Mouse (Mus musculus): ENCODE results near the gene Mospd3. TPM values are rescaled to one million over a fixed set of nuclear protein-coding genes. Genes with fewer than 3 reads are reported as not detected.
A peak's percentile ranks its signal among the peaks of the same experiment; 100 is the strongest.

Mospd3 gene
- polyA plus RNA-seq (2012; rRNA removed) = 45.1 and 45.3 TPM in 2 replicates

DNA sequence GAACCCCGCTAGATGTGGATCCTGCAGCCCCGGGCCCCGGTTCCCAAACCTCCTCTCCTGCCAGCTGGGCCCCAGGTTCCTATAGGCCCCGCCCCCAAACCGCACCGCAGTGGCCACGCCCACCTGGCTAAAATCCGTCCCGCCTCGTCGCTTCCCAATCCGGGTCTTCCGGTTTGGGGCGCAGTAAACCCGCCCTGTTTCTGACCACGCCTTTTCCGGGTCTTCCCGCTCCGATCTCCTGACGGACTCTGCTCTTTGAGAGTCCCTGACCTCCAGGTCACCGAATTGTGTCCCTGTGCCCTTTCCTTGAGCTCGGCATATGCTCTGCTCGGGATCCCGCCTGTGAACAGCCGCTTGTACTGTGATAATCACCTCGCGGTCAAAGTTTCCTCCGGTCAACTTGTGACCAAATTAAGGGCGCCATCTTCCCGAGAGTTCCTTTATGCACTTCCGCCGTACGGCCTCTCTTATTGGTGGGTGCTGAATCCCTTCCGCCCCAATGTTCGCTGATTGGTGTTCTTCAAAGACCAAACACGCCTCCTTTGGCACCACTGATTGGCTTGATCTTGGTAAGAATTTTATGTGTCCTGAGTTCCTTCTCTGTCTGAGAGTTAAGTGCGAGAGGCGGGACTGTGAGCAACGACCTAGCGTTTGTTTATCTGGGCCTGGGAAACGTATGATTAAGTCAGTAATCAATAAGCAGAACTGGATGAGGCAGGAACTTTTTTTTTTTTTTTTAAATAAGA is at the start of gene Mospd3:
Gene Mospd3, minus strand, starts transcription at position 440 of the 746 bp plus-strand sequence.
- Histone ChIP-seq H3K27ac (ENCODE audit: insufficient read depth, low read length) (peak within 1 kb of the TSS; percentile 58), H3K4me3 (ENCODE audit: insufficient read depth, low read length) (peak within 1 kb of the TSS; percentile 71), H3K4me1 (ENCODE audit: control insufficient read depth, insufficient read depth, low read length) (peaks cover 4% of the 10 kb centered on the region)
- TF ChIP-seq CTCF (IDR thresholded peaks at IDR 0.05; ENCODE audit: extremely low read depth, insufficient read depth, low read length) (no peak), POLR2A (IDR thresholded peaks at IDR 0.05; ENCODE audit: extremely low read depth, insufficient read depth, low read length) (peak; percentile 52; the same call in 1 of the 2 replicates)

DNA sequence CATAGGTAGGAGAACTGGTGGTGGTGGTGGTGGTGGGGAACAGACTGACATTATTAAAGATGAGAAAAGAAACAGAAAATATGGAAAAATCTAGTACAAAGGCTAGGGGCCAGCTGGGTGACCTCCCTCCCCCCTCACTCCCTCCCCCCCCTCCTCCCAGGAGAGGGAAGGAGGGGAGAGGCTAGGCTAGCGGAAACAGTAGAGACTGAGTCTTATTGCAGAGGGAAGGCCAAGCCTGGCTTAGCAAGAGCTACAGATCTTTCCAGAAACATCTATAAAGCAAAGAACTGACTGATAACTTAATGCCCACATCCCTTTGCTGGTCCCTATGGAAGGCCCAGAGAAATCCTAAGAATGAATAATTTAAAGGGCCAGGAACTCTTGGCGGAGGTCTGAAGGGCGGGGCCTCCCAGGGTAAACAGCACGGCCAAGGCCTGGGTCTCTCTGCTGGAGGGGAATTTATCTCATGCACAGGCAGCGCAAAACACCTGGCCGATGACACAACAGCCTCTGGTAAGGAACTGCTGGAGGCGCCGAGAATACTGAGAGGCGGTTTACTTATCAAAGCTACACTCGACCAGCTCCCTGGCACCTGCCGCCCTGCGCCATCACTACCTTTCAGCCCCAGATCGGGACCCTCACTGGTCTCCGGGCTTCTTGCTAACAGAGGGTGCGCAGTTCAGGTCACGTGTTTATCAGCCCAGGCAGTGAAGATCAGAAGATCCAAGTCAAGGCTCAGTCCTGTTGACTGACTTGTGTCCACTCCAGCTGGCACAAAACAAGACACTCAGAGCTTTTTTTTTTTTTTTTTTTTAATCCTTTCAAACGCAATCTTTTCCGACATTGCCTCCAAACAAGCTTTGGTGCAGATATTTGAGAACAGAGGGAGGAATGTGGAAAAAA is 49.1 kb upstream of the Mospd3 start:
- peaks cover 3% of the 10 kb centered on the region; the same call in 1 of the 2 replicates for H3K4me1 ChIP-seq (ENCODE audit: control insufficient read depth, insufficient read depth, low read length)
- no peak overlapping the region for H3K27ac ChIP-seq (ENCODE audit: insufficient read depth, low read length)
- H3K4me3 ChIP-seq (ENCODE audit: insufficient read depth, low read length) = no peak overlapping the region
- TF ChIP-seq CTCF (IDR thresholded peaks at IDR 0.05; ENCODE audit: extremely low read depth, insufficient read depth, low read length) (no peak), POLR2A (IDR thresholded peaks at IDR 0.05; ENCODE audit: extremely low read depth, insufficient read depth, low read length) (no peak)

DNA sequence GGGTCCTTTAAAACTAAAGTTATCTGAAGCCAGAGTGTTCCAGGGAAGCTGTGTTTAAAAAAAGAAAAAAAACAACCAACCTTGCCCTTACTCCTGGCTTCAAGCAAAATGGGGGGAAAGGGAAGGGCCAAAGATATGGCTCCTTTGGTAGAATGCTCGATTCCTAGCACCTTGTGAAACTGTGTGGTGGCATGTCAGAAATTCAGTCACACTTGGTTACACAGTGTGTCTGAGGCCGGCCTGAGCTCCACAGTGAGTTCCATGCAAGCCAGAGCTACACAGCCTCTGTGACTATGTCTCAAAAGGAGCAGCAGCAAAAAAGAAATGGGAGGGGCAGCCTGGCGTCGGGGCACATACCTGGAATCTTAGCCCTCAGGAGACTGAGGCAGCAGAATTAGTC is 48.4 kb upstream of the Mospd3 start:
- peaks cover 3% of the 10 kb centered on the region; the same call in 1 of the 2 replicates for H3K4me1 ChIP-seq (ENCODE audit: control insufficient read depth, insufficient read depth, low read length)
- TF ChIP-seq POLR2A (IDR thresholded peaks at IDR 0.05; ENCODE audit: extremely low read depth, insufficient read depth, low read length) (no peak), CTCF (IDR thresholded peaks at IDR 0.05; ENCODE audit: extremely low read depth, insufficient read depth, low read length) (no peak)
- H3K4me3 ChIP-seq (ENCODE audit: insufficient read depth, low read length) = no peak overlapping the region
- H3K27ac ChIP-seq (ENCODE audit: insufficient read depth, low read length) = no peak overlapping the region

DNA sequence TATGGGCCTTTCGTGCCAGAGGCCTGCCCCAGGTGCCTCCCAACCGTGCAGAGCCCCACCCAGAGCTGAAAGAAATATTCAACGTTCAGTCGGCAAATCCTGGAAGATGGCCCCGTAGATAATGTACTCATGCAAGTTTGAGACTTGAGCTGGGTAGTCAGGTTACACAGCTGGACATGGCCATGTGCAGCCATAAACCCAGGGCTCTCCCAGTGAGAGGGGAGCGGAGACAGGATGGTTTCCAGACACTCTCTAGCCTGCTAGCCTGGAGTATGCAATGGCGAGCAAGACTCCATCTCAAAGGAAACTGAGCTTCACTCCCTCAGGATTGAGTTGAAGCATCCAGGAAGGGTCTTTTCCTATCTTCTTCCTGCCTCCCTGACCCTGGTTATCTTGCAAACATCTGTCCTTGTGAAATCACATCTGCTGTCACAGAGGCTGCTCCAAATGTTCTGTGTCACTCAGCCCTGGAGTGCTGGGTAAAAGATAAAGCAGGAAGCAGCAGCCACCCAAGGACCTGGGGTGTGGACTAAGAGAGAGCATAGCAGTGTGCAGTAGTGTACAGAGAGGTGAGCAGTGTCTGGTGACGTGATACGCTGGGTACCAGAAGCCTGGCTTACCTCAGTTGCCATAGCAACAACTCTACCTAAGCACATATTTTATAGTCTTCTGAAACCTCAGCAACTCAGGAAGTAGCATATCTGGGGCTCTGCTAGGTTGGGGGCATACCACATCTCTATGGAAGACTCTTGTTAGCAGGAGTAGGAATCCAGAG is 47.2 kb upstream of the Mospd3 start:
- Histone ChIP-seq H3K4me1 (ENCODE audit: control insufficient read depth, insufficient read depth, low read length) (peaks cover 3% of the 10 kb centered on the region; the same call in 1 of the 2 replicates), H3K27ac (ENCODE audit: insufficient read depth, low read length) (no peak overlapping the region), H3K4me3 (ENCODE audit: insufficient read depth, low read length) (no peak overlapping the region)
- TF ChIP-seq POLR2A (IDR thresholded peaks at IDR 0.05; ENCODE audit: extremely low read depth, insufficient read depth, low read length) (no peak), CTCF (IDR thresholded peaks at IDR 0.05; ENCODE audit: extremely low read depth, insufficient read depth, low read length) (no peak)

DNA sequence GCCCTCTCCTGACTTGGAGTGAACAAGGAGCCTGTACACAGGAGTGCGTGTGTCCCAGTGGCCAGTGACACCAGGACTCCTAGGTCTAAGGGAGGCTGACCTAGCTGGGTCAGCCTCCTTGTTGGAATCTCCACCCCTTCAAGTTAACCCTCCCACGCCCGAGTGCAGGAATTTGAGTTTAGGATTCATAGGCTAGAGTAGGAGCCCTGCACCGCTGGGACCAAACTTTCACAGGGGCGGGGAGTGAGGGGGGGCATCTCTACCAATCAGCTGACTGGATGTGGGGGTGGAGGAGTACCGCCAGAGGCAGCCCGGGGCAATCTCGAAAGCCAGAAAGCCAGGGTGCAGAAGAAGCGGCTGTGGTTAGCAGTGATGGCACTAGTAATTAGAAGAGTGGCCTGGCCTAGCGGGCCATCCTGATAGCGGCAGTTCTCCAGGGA is 44.8 kb upstream of the Mospd3 start, which contains the start of gene Irs3:
Gene Irs3, minus strand, starts transcription at position 63 of the 440 bp plus-strand sequence.
- H3K4me3 ChIP-seq (ENCODE audit: insufficient read depth, low read length) = peak within 1 kb of the TSS; percentile 12; the same call in 1 of the 2 replicates
- no peak within 1 kb of the TSS for H3K27ac ChIP-seq (ENCODE audit: insufficient read depth, low read length)
- peaks cover 3% of the 10 kb centered on the region; the same call in 1 of the 2 replicates for H3K4me1 ChIP-seq (ENCODE audit: control insufficient read depth, insufficient read depth, low read length)
- TF ChIP-seq POLR2A (IDR thresholded peaks at IDR 0.05; ENCODE audit: extremely low read depth, insufficient read depth, low read length) = no peak
- TF ChIP-seq CTCF (IDR thresholded peaks at IDR 0.05; ENCODE audit: extremely low read depth, insufficient read depth, low read length) = no peak

DNA sequence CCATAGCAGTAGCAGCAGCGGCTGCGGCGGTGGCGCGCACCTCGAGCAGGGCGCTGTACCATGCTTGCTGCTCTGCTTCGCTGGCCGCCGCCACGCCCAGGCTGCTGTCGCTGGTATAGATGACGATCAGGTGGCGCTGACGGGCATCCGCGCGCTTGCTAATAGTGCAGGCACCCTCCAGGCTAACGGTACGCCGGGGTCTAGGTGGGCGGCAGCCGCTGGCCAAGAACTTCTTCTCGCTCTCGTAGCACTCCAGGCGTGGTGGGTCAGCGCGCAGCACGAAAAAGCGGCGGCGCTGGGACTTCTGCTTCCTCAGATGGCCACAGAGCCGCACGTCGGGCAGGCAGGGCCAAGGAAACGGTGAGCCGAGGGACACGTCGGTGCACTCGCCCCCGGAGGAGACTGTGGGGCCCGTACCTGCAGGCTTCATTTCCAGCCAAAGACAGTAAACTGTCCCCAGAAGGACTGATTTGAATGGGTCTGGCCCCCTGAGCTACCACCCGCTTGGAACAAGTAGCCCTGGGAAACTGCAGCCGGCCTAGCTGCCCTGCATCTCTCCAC is 44.3 kb upstream of the Mospd3 start:
- no peak for TF ChIP-seq CTCF (IDR thresholded peaks at IDR 0.05; ENCODE audit: extremely low read depth, insufficient read depth, low read length)
- no peak for TF ChIP-seq POLR2A (IDR thresholded peaks at IDR 0.05; ENCODE audit: extremely low read depth, insufficient read depth, low read length)

DNA sequence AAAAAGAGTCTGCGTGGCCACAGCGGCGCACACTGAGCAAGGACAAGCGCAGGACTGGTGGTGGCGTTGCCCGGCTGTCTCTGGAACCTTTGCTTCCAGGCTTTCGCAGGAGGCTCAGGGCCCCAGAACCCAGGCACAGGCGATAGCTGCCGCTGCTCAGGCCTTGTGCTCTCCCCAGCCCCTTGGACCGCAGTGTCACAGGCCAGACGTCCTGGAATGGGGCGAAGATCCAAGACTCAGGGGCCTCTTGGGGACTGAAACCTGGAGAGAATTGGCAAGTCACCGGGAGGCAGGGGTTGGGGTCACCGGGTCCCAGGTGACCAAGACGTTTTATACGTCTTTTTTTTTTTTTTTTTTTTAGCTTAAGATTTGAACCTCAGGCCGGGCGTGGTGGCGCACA is 43.6 kb upstream of the Mospd3 start:
- Histone ChIP-seq H3K4me3 (ENCODE audit: insufficient read depth, low read length) (no peak overlapping the region), H3K4me1 (ENCODE audit: control insufficient read depth, insufficient read depth, low read length) (peaks cover 3% of the 10 kb centered on the region; the same call in 1 of the 2 replicates), H3K27ac (ENCODE audit: insufficient read depth, low read length) (no peak overlapping the region)
- TF ChIP-seq CTCF (IDR thresholded peaks at IDR 0.05; ENCODE audit: extremely low read depth, insufficient read depth, low read length) (no peak), POLR2A (IDR thresholded peaks at IDR 0.05; ENCODE audit: extremely low read depth, insufficient read depth, low read length) (no peak)

More for the DNA sequence above, 44.3 kb upstream of the Mospd3 start:
- no peak overlapping the region for H3K27ac ChIP-seq (ENCODE audit: insufficient read depth, low read length)
- peaks cover 3% of the 10 kb centered on the region; the same call in 1 of the 2 replicates for H3K4me1 ChIP-seq (ENCODE audit: control insufficient read depth, insufficient read depth, low read length)
- H3K4me3 ChIP-seq (ENCODE audit: insufficient read depth, low read length) = peak overlapping the region; percentile 12; the same call in 1 of the 2 replicates

DNA sequence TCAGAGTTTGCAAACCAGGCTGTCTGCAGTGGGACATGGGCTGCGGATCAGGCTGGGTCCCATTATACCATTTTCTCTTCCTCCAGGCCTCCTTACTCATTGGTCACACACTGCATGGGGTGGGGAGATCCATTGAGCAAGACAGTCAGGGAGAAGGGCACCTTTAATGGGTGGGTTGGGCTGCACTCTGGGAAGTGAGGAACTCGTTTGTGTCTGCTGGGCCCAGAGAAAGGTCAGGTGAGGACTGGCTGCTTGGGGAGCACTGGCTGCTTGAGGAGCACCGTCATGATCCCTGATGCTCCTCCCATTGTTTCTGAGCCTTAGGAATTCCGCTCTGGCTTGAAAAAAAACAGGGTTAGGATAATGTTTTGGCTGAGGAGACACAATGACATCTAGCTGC is 42.0 kb upstream of the Mospd3 start:
- H3K27ac ChIP-seq (ENCODE audit: insufficient read depth, low read length) = no peak overlapping the region
- TF ChIP-seq POLR2A (IDR thresholded peaks at IDR 0.05; ENCODE audit: extremely low read depth, insufficient read depth, low read length) (no peak), CTCF (IDR thresholded peaks at IDR 0.05; ENCODE audit: extremely low read depth, insufficient read depth, low read length) (no peak)
- H3K4me1 ChIP-seq (ENCODE audit: control insufficient read depth, insufficient read depth, low read length) = no peaks in the 10 kb centered on the region
- H3K4me3 ChIP-seq (ENCODE audit: insufficient read depth, low read length) = no peak overlapping the region

Measured in cortical plate, adult 2 months (tissue).